Mouse (Mus musculus): ENCODE measurements around the gene Nos1ap.

DNA sequence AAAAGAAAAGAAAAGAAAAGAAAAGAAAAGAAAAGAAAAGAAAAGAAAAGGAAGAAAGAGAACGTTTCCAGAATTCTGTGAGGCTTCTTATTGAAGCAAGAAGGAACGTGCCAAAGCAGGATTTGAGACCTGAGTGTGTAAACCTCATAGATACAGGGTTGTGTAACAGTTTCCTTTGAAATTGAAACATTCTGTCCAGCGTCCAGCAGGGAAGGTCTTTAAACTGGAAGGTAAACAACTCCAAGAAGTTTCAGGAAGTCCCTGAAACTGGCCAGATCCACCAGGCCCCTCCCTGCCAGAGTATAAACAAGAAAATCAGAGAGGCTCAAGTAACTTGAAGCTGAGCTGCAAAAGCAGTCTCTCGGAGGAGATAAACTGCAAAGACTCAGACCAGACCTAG is 870 bp upstream of the Nos1ap start:
- TF ChIP-seq CTCF (IDR thresholded peaks at IDR 0.05; ENCODE audit: low read depth, low read length) (no peak), POLR2A (IDR thresholded peaks at IDR 0.05; ENCODE audit: borderline replicate concordance, low read depth, low read length) (no peak)
